Mouse (Mus musculus): ENCODE data around the gene Ptprcap. TPM values are rescaled to one million over a fixed set of nuclear protein-coding genes. Genes with fewer than 3 reads are reported as not detected.

Gene Ptprcap
- polyA plus RNA-seq, 1 experiment from 2014 or later, result 0.74 TPM

DNA sequence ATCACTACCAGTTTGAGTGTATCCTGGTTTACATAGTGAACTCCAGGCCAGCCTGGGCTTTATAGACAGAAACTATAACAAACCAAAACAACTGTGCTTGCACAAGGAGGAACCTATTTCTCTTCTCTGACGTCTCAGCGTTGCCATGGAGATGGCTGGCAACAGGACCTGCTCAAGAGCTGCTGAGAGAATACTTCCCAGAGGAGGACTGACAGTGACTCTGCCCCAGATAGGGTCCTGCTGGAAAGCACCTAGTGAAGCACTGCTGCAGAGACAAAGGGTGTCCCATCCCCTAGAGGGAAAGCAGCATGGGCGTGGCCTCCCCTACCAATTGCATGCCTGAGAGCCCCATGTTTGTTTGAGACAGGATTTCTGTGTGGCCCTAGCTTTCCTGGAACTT lies 28.5 kb downstream of the Ptprcap start:
- 48% methylated on average over 3 of the region's 3 CpGs for WGBS
- H3K27me3 ChIP-seq, result peaks cover 3% of the 10 kb centered on the region; the same call in 1 of the 2 replicates
- H3K36me3 ChIP-seq (replicated peaks), result no peaks in the 10 kb centered on the region
- H3K4me2 ChIP-seq, result no peak overlapping the region
- peaks cover 6% of the 10 kb centered on the region for H3K4me1 ChIP-seq
- no peak overlapping the region for H3K27ac ChIP-seq
- no peaks in the 10 kb centered on the region for H3K9me3 ChIP-seq
- H3K9ac ChIP-seq, result no peak overlapping the region
- ATAC-seq (ENCODE audit: low FRiP score), result no peak
- H3K4me3 ChIP-seq (replicated peaks), result no peak overlapping the region

DNA sequence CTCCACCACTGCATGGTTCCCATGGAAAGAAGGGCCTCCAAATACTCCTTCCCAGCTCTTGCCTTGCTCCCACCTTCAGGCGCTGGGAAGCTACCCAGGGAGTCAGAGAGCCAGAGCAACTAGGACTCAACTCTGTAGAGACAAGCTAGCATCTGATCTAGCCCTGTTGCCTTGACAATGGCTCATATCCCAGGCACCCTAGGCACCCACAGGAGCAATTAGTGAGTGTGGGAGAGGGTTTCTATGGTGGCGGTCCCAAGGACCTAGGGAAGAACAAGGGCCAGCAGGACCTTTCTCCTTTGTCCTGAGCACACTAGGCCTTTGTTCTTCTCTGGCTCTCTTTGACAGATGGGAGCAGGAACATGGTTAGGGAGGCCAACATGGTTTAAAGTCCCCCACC lies 30.3 kb downstream of the Ptprcap start:
- Histone ChIP-seq H3K4me1 (peaks cover 6% of the 10 kb centered on the region), H3K9ac (no peak overlapping the region), H3K36me3 (replicated peaks) (no peaks in the 10 kb centered on the region), H3K4me3 (replicated peaks) (no peak overlapping the region), H3K4me2 (no peak overlapping the region), H3K27ac (no peak overlapping the region), H3K27me3 (no peaks in the 10 kb centered on the region), H3K9me3 (no peaks in the 10 kb centered on the region)
- 69% methylated on average over 2 of the region's 2 CpGs for WGBS
- ATAC-seq (ENCODE audit: low FRiP score), result no peak

GRCm38 (mm10) chr19:4184976-4185975 lies 31.9 kb downstream of the Ptprcap start:
- Histone ChIP-seq H3K27me3 (no peaks in the 10 kb centered on the region), H3K4me3 (replicated peaks) (no peak overlapping the region), H3K4me2 (no peak overlapping the region), H3K9me3 (no peaks in the 10 kb centered on the region), H3K27ac (no peak overlapping the region), H3K36me3 (replicated peaks) (no peaks in the 10 kb centered on the region), H3K4me1 (peaks cover 6% of the 10 kb centered on the region), H3K9ac (no peak overlapping the region)
- WGBS, result 69% methylated on average over 15 of the region's 15 CpGs
- ATAC-seq (ENCODE audit: low FRiP score), result no peak

- no peak overlapping the region for H3K27ac ChIP-seq
- H3K4me2 ChIP-seq, result no peak overlapping the region
- no peaks in the 10 kb centered on the region for H3K27me3 ChIP-seq
- no peak overlapping the region for H3K4me3 ChIP-seq (replicated peaks)
- 71% methylated on average over 3 of the region's 3 CpGs for WGBS
- no peaks in the 10 kb centered on the region for H3K9me3 ChIP-seq
- no peak for ATAC-seq (ENCODE audit: low FRiP score)
- H3K4me1 ChIP-seq, result peaks cover 5% of the 10 kb centered on the region; the same call in 1 of the 2 replicates
- H3K36me3 ChIP-seq (replicated peaks), result no peaks in the 10 kb centered on the region
- no peak overlapping the region for H3K9ac ChIP-seq
Measured at GRCm38 (mm10) chr19:4187303-4187702, 33.9 kb downstream of the Ptprcap start.

GRCm38 (mm10) chr19:4189051-4189620 lies 35.7 kb downstream of the Ptprcap start:
- ATAC-seq (ENCODE audit: low FRiP score), result no peak
- H3K27ac ChIP-seq, result no peak overlapping the region
- no peak overlapping the region for H3K9ac ChIP-seq
- no peaks in the 10 kb centered on the region for H3K9me3 ChIP-seq
- no peak overlapping the region for H3K4me3 ChIP-seq (replicated peaks)
- 88% methylated on average over 12 of the region's 12 CpGs for WGBS
- H3K4me1 ChIP-seq, result peaks cover 21% of the 10 kb centered on the region
- peaks cover 11% of the 10 kb centered on the region for H3K36me3 ChIP-seq (replicated peaks)
- no peak overlapping the region for H3K4me2 ChIP-seq
- no peaks in the 10 kb centered on the region for H3K27me3 ChIP-seq

- ATAC-seq (ENCODE audit: low FRiP score), result no peak
- Histone ChIP-seq H3K4me1 (peaks cover 29% of the 10 kb centered on the region), H3K9ac (peak within 1 kb of the TSS; percentile 98), H3K27me3 (no peaks in the 10 kb centered on the region), H3K4me3 (replicated peaks) (peak within 1 kb of the TSS; percentile 98), H3K36me3 (replicated peaks) (peaks cover 29% of the 10 kb centered on the region), H3K9me3 (no peaks in the 10 kb centered on the region), H3K27ac (peak within 1 kb of the TSS; percentile 91), H3K4me2 (peak within 1 kb of the TSS; percentile 93)
- WGBS, result 65% methylated on average over 4 of the region's 4 CpGs
Measured at GRCm38 (mm10) chr19:4190831-4191334, 37.5 kb downstream of the Ptprcap start, which contains the start of gene Tbc1d10c. Gene Tbc1d10c (minus strand): TSS chr19:4191284.

GRCm38 (mm10) chr19:4191528-4192250 lies 38.3 kb downstream of the Ptprcap start, which contains the start of gene Ppp1ca:
Gene Ppp1ca (plus strand): TSS chr19:4192065.
- 8% methylated on average over 42 of the region's 47 CpGs for WGBS
- peaks cover 37% of the 10 kb centered on the region for H3K36me3 ChIP-seq (replicated peaks)

GRCm38 (mm10) chr19:4192251-4192985 lies 39.0 kb downstream of the Ptprcap start:
- peaks cover 44% of the 10 kb centered on the region for H3K36me3 ChIP-seq (replicated peaks)
- H3K9ac ChIP-seq, result peak overlapping the region; percentile 98
- H3K4me2 ChIP-seq, result peak overlapping the region; percentile 93
- peak overlapping the region; percentile 91 for H3K27ac ChIP-seq
- peak overlapping the region; percentile 98 for H3K4me3 ChIP-seq (replicated peaks)
- peaks cover 29% of the 10 kb centered on the region for H3K4me1 ChIP-seq
- H3K27me3 ChIP-seq, result no peaks in the 10 kb centered on the region
- WGBS, result under 1% methylated on average over 51 of the region's 52 CpGs
- no peaks in the 10 kb centered on the region for H3K9me3 ChIP-seq
- no peak; the same call in none of the 2 replicates for ATAC-seq (ENCODE audit: low FRiP score)

More at GRCm38 (mm10) chr19:4191528-4192250, 38.3 kb downstream of the Ptprcap start, which contains the start of gene Ppp1ca:
- ATAC-seq (ENCODE audit: low FRiP score), result peak; percentile 93
- Histone ChIP-seq H3K9ac (peak within 1 kb of the TSS; percentile 98), H3K4me2 (peak within 1 kb of the TSS; percentile 93), H3K27ac (peak within 1 kb of the TSS; percentile 91), H3K4me1 (peaks cover 29% of the 10 kb centered on the region), H3K9me3 (no peaks in the 10 kb centered on the region), H3K27me3 (no peaks in the 10 kb centered on the region), H3K4me3 (replicated peaks) (peak within 1 kb of the TSS; percentile 98)

DNA sequence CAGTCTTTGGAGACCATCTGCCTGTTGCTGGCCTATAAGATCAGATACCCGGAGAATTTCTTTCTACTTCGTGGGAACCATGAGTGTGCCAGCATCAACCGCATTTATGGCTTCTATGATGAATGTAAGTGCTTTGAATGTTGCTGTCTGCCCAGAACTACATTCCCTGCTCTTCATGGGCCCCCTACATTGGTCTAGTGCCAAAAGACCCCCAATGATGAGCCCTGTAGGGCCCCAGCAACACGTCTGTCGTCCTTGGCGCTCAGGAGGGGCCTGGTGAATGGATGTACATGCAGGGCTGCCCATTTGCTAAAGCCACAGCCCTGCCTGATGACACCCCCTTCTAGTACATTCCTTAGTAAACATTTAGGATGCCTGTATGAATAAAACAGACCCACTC lies 39.7 kb downstream of the Ptprcap start:
- H3K9me3 ChIP-seq, result no peaks in the 10 kb centered on the region
- no peak for ATAC-seq (ENCODE audit: low FRiP score)
- peak overlapping the region; percentile 98 for H3K4me3 ChIP-seq (replicated peaks)
- peaks cover 49% of the 10 kb centered on the region for H3K36me3 ChIP-seq (replicated peaks)
- WGBS, result 67% methylated on average over 6 of the region's 6 CpGs
- peak overlapping the region; percentile 93 for H3K4me2 ChIP-seq
- H3K4me1 ChIP-seq, result peaks cover 29% of the 10 kb centered on the region
- no peaks in the 10 kb centered on the region for H3K27me3 ChIP-seq
- peak overlapping the region; percentile 98 for H3K9ac ChIP-seq
- 0 out of 2 replicates have a peak overlapping the region, but pooled peaks have one; percentile 91 for H3K27ac ChIP-seq

DNA sequence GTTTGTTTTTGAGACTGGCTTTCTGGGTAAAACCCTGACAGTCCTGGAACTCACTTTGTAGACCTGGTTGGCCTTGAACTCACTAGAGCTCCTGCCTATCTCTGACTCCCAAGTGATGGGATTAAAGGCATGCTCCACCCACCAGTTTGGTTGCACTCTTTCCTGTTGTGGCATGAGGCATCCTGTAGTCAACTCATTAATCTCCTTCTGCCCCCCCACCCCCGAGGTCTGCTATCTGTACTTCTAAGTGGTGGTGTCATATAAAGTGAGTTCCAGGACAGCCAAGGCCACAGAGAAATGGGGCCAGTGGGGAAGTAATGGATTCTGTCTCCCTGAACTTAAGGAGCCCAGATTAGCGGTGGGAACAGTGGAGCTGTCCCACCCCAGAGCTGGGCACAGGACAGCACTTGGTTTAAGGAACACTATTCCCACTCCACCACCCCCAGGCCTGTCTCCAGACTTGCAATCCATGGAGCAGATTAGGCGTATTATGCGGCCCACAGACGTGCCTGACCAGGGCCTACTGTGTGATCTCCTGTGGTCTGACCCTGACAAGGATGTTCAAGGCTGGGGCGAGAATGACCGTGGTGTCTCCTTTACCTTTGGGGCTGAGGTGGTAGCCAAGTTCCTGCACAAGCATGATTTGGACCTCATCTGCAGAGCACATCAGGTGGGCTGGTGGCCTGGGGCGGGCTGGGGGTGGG lies 40.8 kb downstream of the Ptprcap start:
- Histone ChIP-seq H3K9ac (no peak overlapping the region), H3K9me3 (no peaks in the 10 kb centered on the region), H3K4me3 (replicated peaks) (no peak overlapping the region; the same call in 1 of the 2 replicates), H3K27me3 (no peaks in the 10 kb centered on the region), H3K27ac (no peak overlapping the region), H3K4me2 (no peak overlapping the region), H3K36me3 (replicated peaks) (peaks cover 52% of the 10 kb centered on the region), H3K4me1 (peaks cover 29% of the 10 kb centered on the region)
- WGBS, result 87% methylated on average over 8 of the region's 8 CpGs
- ATAC-seq (ENCODE audit: low FRiP score), result no peak

Data from forebrain, embryonic 12.5 days (tissue).